Mouse (Mus musculus) hindbrain, embryonic 14.5 days (tissue): ENCODE results near the gene Chst11. TPM values are rescaled to one million over a fixed set of nuclear protein-coding genes. Genes with fewer than 3 reads are reported as not detected.

ENCODE experiments used
- ATAC-seq: fragments of 200-750 bp; cut with Nextera tagmentation; 2 replicates; pipeline ENCODE4 v1.8.0; 2017; ENCODE audit warnings: moderate number of reproducible peaks, mild to moderate bottlenecking, moderate TSS enrichment, moderate library complexity; ENCODE audit not compliant: low FRiP score
- DNase-seq: peaks from one replicate; pipeline ENCODE4 v3.0.0-alpha.2; 2015; ENCODE audit warnings: low spot score
- H3K27ac ChIP-seq: fragments of 300-500 bp; sonication (generic); 2 replicates; pipeline ENCODE4 v1.5.1; 2014; ENCODE audit warnings: mild to moderate bottlenecking, moderate library complexity
- H3K27me3 ChIP-seq: fragments of 300-500 bp; sonication (generic); 2 replicates; pipeline ENCODE4 v1.6.1; 2014; ENCODE audit warnings: mild to moderate bottlenecking, low read length, mixed read lengths; ENCODE audit not compliant: control insufficient read depth, insufficient read depth
- H3K36me3 ChIP-seq: fragments of 300-500 bp; sonication (generic); replicated peaks from 2 replicates; pipeline ENCODE4 v1.6.1; 2014; ENCODE audit not compliant: control insufficient read depth, insufficient read depth
- H3K4me1 ChIP-seq: fragments of 300-500 bp; sonication (generic); replicated peaks from 2 replicates; pipeline ENCODE4 v1.6.1; 2014; ENCODE audit warnings: antibody characterized with exemption, low read length, mixed read lengths; ENCODE audit not compliant: control insufficient read depth, insufficient read depth
- H3K4me2 ChIP-seq: fragments of 300-500 bp; sonication (generic); replicated peaks from 2 replicates; pipeline ENCODE4 v1.6.1; 2014; ENCODE audit warnings: mild to moderate bottlenecking, moderate library complexity
- H3K4me3 ChIP-seq: fragments of 300-500 bp; sonication (generic); replicated peaks from 2 replicates; pipeline ENCODE4 v1.5.1; 2014; ENCODE audit warnings: mild to moderate bottlenecking, low read length
- H3K9ac ChIP-seq: fragments of 300-500 bp; sonication (generic); 2 replicates; pipeline ENCODE4 v1.6.1; 2014
- H3K9me3 ChIP-seq: fragments of 300-500 bp; sonication (generic); 2 replicates; pipeline ENCODE4 v1.6.1; 2016; ENCODE audit warnings: low read length; ENCODE audit not compliant: control insufficient read depth
- WGBS: fragments of 180-500 bp; shearing (Covaris S2); extraction: QIAGEN DNeasy Blood & Tissue Kit; methylation state at CpG from one replicate; pipeline ENCODE4 v1.1.7; 2014; 5-methylcytosine and 5-hydroxymethylcytosine counted together
- polyA plus RNA-seq: library from polyadenylated mRNA; unstranded; fragments of >200 nt; fragmentation: Nextera tagmentation; extraction: Ambion mirVana; gene quantifications from 2 replicates; pipeline ENCODE4 v1.2.1, GENCODE M21; 2014

Gene Chst11
- polyA plus RNA-seq, 1 experiment from 2014 or later, result 5.4 TPM

GRCm38 (mm10) chr10:83036340-83037045, 51.2 kb downstream of the Chst11 start:
- peaks cover 19% of the 10 kb centered on the region for H3K4me1 ChIP-seq
- DNase-seq, result no peak
- no peak overlapping the region for H3K4me2 ChIP-seq
- 0 out of 2 replicates have a peak overlapping the region, but pooled peaks have one; percentile 26 for H3K27ac ChIP-seq
- H3K9me3 ChIP-seq, result no peaks in the 10 kb centered on the region
- WGBS, result 44% methylated on average over 20 of the region's 20 CpGs
- H3K36me3 ChIP-seq, result no peaks in the 10 kb centered on the region
- H3K27me3 ChIP-seq, result no peaks in the 10 kb centered on the region
- peak overlapping the region; percentile 28; the same call in 1 of the 2 replicates for H3K9ac ChIP-seq
- ATAC-seq, result no peak
- H3K4me3 ChIP-seq, result no peak overlapping the region

DNA sequence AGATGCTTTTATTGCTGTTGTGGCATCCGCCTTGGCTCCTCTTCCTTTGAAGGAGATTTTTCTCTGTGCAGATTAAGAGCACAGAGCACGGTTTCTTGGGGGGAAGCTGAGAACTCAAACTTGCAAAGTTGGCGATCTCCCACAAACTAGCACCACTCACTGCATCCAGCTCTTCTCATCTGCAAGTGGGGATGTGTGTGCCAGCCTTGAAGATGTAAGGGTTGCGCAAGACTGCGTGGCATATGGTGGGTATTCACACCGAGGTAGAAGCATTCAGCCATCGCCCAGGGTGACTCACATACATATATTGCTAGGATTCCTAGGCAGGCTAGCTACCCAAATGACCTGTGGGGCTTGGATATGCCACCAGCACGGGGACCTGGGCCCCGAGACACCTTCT, 52.9 kb downstream of the Chst11 start:
- Histone ChIP-seq H3K36me3 (no peaks in the 10 kb centered on the region), H3K4me2 (no peak overlapping the region), H3K9ac (no peak overlapping the region), H3K27me3 (no peaks in the 10 kb centered on the region), H3K4me3 (no peak overlapping the region), H3K4me1 (peaks cover 28% of the 10 kb centered on the region), H3K27ac (no peak overlapping the region), H3K9me3 (no peaks in the 10 kb centered on the region)
- DNase-seq, result no peak
- no peak for ATAC-seq
- WGBS, result 93% methylated on average over 9 of the region's 9 CpGs

- no peak overlapping the region for H3K9ac ChIP-seq
- WGBS, result 89% methylated on average over 10 of the region's 10 CpGs
- ATAC-seq, result no peak
- H3K4me2 ChIP-seq, result no peak overlapping the region
- no peaks in the 10 kb centered on the region for H3K27me3 ChIP-seq
- no peaks in the 10 kb centered on the region for H3K9me3 ChIP-seq
- no peak overlapping the region for H3K4me3 ChIP-seq
- H3K27ac ChIP-seq, result no peak overlapping the region
- H3K36me3 ChIP-seq, result no peaks in the 10 kb centered on the region
- DNase-seq, result no peak
- H3K4me1 ChIP-seq, result peaks cover 27% of the 10 kb centered on the region
Measured at GRCm38 (mm10) chr10:83039414-83039813, 54.1 kb downstream of the Chst11 start.

DNA sequence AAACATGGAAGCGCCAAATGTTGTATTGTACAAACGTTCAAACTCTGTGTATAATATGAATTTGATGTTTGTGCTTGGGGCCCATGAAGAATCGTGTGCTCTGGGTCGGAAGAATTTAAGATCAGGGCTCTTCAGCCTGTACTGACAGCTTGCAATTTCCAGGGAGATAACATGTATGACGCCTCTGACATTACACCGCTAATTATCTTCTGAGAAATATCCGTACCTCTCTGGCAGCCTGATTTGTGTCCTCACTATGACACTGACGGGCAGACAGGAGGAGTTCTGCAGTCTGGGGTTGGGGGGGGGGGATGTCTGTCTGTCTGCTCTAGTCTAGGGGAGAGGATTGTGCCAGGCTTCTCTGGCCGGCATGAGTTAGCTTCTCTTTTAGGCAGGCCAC, 56.6 kb downstream of the Chst11 start:
- Histone ChIP-seq H3K4me2 (no peak overlapping the region), H3K9ac (no peak overlapping the region), H3K27ac (no peak overlapping the region), H3K27me3 (no peaks in the 10 kb centered on the region), H3K9me3 (no peaks in the 10 kb centered on the region), H3K36me3 (no peaks in the 10 kb centered on the region), H3K4me1 (peaks cover 24% of the 10 kb centered on the region), H3K4me3 (no peak overlapping the region)
- 60% methylated on average over 9 of the region's 9 CpGs for WGBS
- DNase-seq, result no peak
- 0 out of 2 replicates have a peak, but pooled peaks have one; percentile 28 for ATAC-seq

GRCm38 (mm10) chr10:83042613-83043477, 57.5 kb downstream of the Chst11 start:
- H3K4me1 ChIP-seq, result peaks cover 14% of the 10 kb centered on the region
- peak overlapping the region; percentile 55; the same call in 1 of the 2 replicates for H3K27ac ChIP-seq
- H3K9ac ChIP-seq, result no peak overlapping the region
- ATAC-seq (peak; percentile 61), DNase-seq (no peak)
- H3K27me3 ChIP-seq, result no peaks in the 10 kb centered on the region
- H3K4me3 ChIP-seq, result no peak overlapping the region
- H3K36me3 ChIP-seq, result no peaks in the 10 kb centered on the region
- WGBS, result 23% methylated on average over 10 of the region's 10 CpGs
- no peaks in the 10 kb centered on the region for H3K9me3 ChIP-seq
- no peak overlapping the region for H3K4me2 ChIP-seq

GRCm38 (mm10) chr10:83043478-83044259, 58.4 kb downstream of the Chst11 start:
- no peak overlapping the region for H3K4me3 ChIP-seq
- no peak overlapping the region for H3K9ac ChIP-seq
- DNase-seq, result no peak
- H3K27ac ChIP-seq, result no peak overlapping the region
- no peak overlapping the region for H3K4me2 ChIP-seq
- H3K36me3 ChIP-seq, result no peaks in the 10 kb centered on the region
- peaks cover 12% of the 10 kb centered on the region for H3K4me1 ChIP-seq
- 56% methylated on average over 2 of the region's 2 CpGs for WGBS
- no peak for ATAC-seq
- no peaks in the 10 kb centered on the region for H3K9me3 ChIP-seq
- no peaks in the 10 kb centered on the region for H3K27me3 ChIP-seq

DNA sequence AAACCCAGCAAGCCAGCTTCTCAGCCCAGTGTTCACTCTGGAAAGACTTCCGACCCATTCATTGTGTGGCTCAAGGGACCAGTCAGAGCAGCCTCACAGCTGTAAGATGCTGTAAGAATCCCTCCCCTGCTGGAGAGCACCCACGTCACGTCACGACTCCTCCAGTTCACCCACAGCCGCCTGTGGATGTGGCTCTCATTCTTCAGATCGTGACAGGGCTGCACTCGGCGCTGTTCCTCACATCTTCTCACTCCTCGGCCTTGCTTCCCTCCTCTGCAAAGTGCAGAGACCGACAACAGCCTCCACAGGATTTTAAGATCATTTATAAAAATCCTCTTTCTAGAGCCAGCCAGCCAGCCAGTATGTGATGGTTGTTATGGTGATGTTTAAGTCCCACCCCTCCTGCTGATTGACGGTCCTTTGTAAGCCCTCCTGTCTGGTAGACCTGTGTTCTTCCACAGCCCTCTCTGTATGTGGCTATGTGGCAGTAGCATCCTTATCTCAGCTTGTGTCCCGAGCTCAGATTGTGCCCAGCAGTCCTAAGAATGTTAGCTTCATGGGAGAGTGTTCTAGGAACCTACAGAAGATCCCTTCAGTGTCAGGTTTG, 64.0 kb downstream of the Chst11 start:
- Histone ChIP-seq H3K4me3 (no peak overlapping the region), H3K36me3 (no peaks in the 10 kb centered on the region), H3K27ac (peak overlapping the region; percentile 78), H3K9me3 (no peaks in the 10 kb centered on the region), H3K4me1 (peaks cover 12% of the 10 kb centered on the region), H3K27me3 (no peaks in the 10 kb centered on the region), H3K9ac (no peak overlapping the region; the same call in 1 of the 2 replicates), H3K4me2 (0 out of 2 replicates have a peak overlapping the region, but pooled peaks have one; percentile 7)
- peak; percentile 68 for DNase-seq
- WGBS, result 41% methylated on average over 12 of the region's 12 CpGs
- ATAC-seq, result peak; percentile 82

- no peak overlapping the region for H3K9ac ChIP-seq
- no peak for ATAC-seq
- no peak overlapping the region for H3K27ac ChIP-seq
- H3K27me3 ChIP-seq, result no peaks in the 10 kb centered on the region
- no peaks in the 10 kb centered on the region for H3K36me3 ChIP-seq
- no peak overlapping the region for H3K4me3 ChIP-seq
- 92% methylated on average over 10 of the region's 10 CpGs for WGBS
- no peak overlapping the region for H3K4me2 ChIP-seq
- no peak for DNase-seq
- no peaks in the 10 kb centered on the region for H3K9me3 ChIP-seq
- H3K4me1 ChIP-seq, result peaks cover 10% of the 10 kb centered on the region
Measured at GRCm38 (mm10) chr10:83053886-83054550, 68.7 kb downstream of the Chst11 start.
